Mouse (Mus musculus) liver, adult 2 months (tissue): ENCODE data around the gene Rbbp6. TPM values are rescaled to one million over a fixed set of nuclear protein-coding genes. Genes with fewer than 3 reads are reported as not detected.

Source experiments
- DNase-seq: peaks from one replicate; pipeline ENCODE4 v3.0.0-alpha.2; 2011; ENCODE audit warnings: low read depth, low spot score; ENCODE audit errors: extremely low read depth
- H3K27ac ChIP-seq: fragments of 200-500 bp; replicated peaks from 2 replicates; pipeline ENCODE4 v1.5.1; 2012; ENCODE audit warnings: low read depth, mild to moderate bottlenecking, control low read depth, inconsistent platforms, low read length; ENCODE audit not compliant: insufficient read depth
- H3K27me3 ChIP-seq: fragments of 200-500 bp; 2 replicates; pipeline ENCODE4 v1.6.1; 2012; ENCODE audit warnings: mild to moderate bottlenecking, moderate library complexity, low read length, inconsistent platforms; ENCODE audit not compliant: control insufficient read depth, insufficient read depth
- H3K36me3 ChIP-seq: fragments of 200-500 bp; 2 replicates; pipeline ENCODE4 v1.6.1; 2012; ENCODE audit warnings: low read length, inconsistent platforms; ENCODE audit not compliant: control insufficient read depth, insufficient read depth
- H3K4me1 ChIP-seq: fragments of 200-500 bp; 2 replicates; pipeline ENCODE4 v1.6.1; 2011; ENCODE audit warnings: low read length; ENCODE audit not compliant: control insufficient read depth, insufficient read depth
- H3K4me3 ChIP-seq: fragments of 200-500 bp; 2 replicates; pipeline ENCODE4 v1.5.1; 2011; ENCODE audit warnings: low read depth, mild to moderate bottlenecking, control low read depth, low read length, moderate library complexity; ENCODE audit not compliant: insufficient read depth
- H3K79me2 ChIP-seq: fragments of 200-500 bp; 2 replicates; pipeline ENCODE4 v1.6.1; 2012; ENCODE audit warnings: inconsistent platforms, mild to moderate bottlenecking, low read length, moderate library complexity; ENCODE audit not compliant: control insufficient read depth, insufficient read depth
- H3K9ac ChIP-seq: fragments of 200-500 bp; 2 replicates; pipeline ENCODE4 v1.6.1; 2012; ENCODE audit warnings: low read depth, mild to moderate bottlenecking, control low read depth, inconsistent platforms, low read length
- CTCF ChIP-seq: fragments of 200-500 bp; IDR thresholded peaks from 2 replicates; pipeline ENCODE4 v1.5.1; 2011; ENCODE audit warnings: low read depth, low read length, control low read depth
- POLR2A ChIP-seq: fragments of 200-500 bp; IDR thresholded peaks from 2 replicates; pipeline ENCODE4 v1.6.1; 2011; ENCODE audit warnings: low read length, control low read depth; ENCODE audit not compliant: insufficient read depth; ENCODE audit errors: extremely low read depth
- WGBS: fragments of 180-500 bp; shearing (Covaris S2); methylation state at CpG from one replicate; pipeline ENCODE4 v1.1.7; 2018; 5-methylcytosine and 5-hydroxymethylcytosine counted together
- polyA plus RNA-seq: library from polyadenylated mRNA; depleted of rRNA; stranded (reverse); fragments of >200 nt; gene quantifications from 2 replicates; pipeline ENCODE4 v1.2.3, GENCODE M21; 2012; rRNA removed
- total RNA-seq: library from RNA; depleted of rRNA; stranded (reverse); fragments of >200 nt; gene quantifications from 2 replicates; pipeline ENCODE4 v1.2.3, GENCODE M21; 2014; rRNA removed

Gene Rbbp6
- total and polyA plus RNA-seq, 2 experiments = 6.1 to 21.6 TPM

GRCm38 (mm10) chr7:123039302-123039701 lies 73.8 kb downstream of the Rbbp6 start:
- Histone ChIP-seq H3K4me3 (no peak overlapping the region), H3K79me2 (no peaks in the 10 kb centered on the region), H3K4me1 (no peaks in the 10 kb centered on the region), H3K9ac (no peak overlapping the region), H3K27me3 (no peaks in the 10 kb centered on the region), H3K27ac (no peak overlapping the region), H3K36me3 (no peaks in the 10 kb centered on the region)
- TF ChIP-seq POLR2A (no peak), CTCF (peak; percentile 10; the same call in 1 of the 2 replicates)
- peak; percentile 14 for DNase-seq

GRCm38 (mm10) chr7:123045146-123045545 lies 79.7 kb downstream of the Rbbp6 start:
- Histone ChIP-seq H3K4me1 (no peaks in the 10 kb centered on the region), H3K36me3 (no peaks in the 10 kb centered on the region), H3K27ac (no peak overlapping the region), H3K9ac (no peak overlapping the region), H3K4me3 (no peak overlapping the region), H3K27me3 (no peaks in the 10 kb centered on the region), H3K79me2 (no peaks in the 10 kb centered on the region)
- 97% methylated on average over 3 of the region's 3 CpGs for WGBS
- TF ChIP-seq POLR2A (no peak), CTCF (no peak)
- no peak for DNase-seq

DNA sequence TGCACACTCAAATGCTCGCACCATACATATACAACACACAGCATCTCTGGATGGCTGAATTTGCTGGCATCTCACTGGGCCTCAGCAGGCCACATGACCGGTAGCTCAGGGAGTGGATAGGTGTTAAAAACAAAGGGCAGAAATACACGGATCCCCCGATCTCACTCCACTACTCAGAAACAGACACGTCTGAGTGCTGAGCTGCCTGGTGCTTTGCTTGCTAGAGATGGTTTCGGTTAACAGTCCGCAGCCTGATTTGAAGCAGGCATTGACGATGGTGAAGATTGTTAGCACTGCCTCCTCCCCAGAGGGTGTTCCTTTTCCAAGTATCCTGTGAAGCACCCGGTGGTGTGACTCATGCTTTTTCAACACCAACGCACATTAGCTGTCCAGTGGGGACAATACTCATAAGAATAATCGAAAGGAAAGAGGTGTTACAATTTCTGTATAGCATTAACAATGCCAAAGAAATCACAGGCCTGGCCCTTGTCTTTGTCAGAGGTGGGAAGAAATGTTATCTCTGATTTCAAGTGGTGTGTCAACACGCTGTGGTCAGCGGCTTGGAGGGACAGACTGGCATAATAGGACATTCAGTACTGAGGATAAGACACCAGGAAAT lies 81.1 kb downstream of the Rbbp6 start:
- Histone ChIP-seq H3K4me3 (no peak overlapping the region), H3K27me3 (no peaks in the 10 kb centered on the region), H3K4me1 (no peaks in the 10 kb centered on the region), H3K9ac (no peak overlapping the region), H3K36me3 (no peaks in the 10 kb centered on the region), H3K27ac (no peak overlapping the region), H3K79me2 (no peaks in the 10 kb centered on the region)
- TF ChIP-seq CTCF (no peak), POLR2A (no peak)
- 72% methylated on average over 13 of the region's 13 CpGs for WGBS
- DNase-seq = no peak

Other genes with a start within 250 kb of the Rbbp6 start
- 29.7 and 32.4 TPM in 2 replicates for gene Tnrc6a, start 158.2 kb downstream of the Rbbp6 start, total RNA-seq
- gene Tnrc6a, start 158.2 kb downstream of the Rbbp6 start, polyA plus RNA-seq = 13.4 and 22.1 TPM in 2 replicates
- gene Slc5a11, start 249.1 kb downstream of the Rbbp6 start, total RNA-seq = 0.27 and 2.3 TPM in 2 replicates
- 0.07 TPM in 1 of 2 replicates, not detected in the other for gene Slc5a11, start 249.1 kb downstream of the Rbbp6 start, polyA plus RNA-seq